In genomic region chr7:25219756-25220456, GRCm38 (mm10) we compare ENCODE assay signal across 8 mouse cellular contexts. TPM values are rescaled to one million over a fixed set of nuclear protein-coding genes. Genes with fewer than 3 reads are reported as not detected.
A peak's percentile ranks its signal among the peaks of the same experiment; 100 is the strongest.
DNase-seq lines count a peak whose midpoint lies in the region; ATAC-seq and TF ChIP-seq lines count a peak whose summit lies in the region.

No protein-coding gene starts in this region.

- H3K4me1 ChIP-seq in hindbrain, postnatal 0 days (ENCODE audit: insufficient read depth, low read length): peaks cover 17% of the 10 kb centered on the region

- H3K9me3 ChIP-seq in hindbrain, postnatal 0 days (ENCODE audit: low read length): no peaks in the 10 kb centered on the region

- H3K27ac ChIP-seq in hindbrain, postnatal 0 days: peak overlapping the region; percentile 84; the same call in 1 of the 2 replicates
- H3K27ac ChIP-seq in left cerebral cortex, adult 2 months: peak overlapping the region; percentile 86

- TF ChIP-seq CTCF in hindbrain, postnatal 0 days (IDR thresholded peaks at IDR 0.05; ENCODE audit: low read depth): no peak
- TF ChIP-seq CTCF in left cerebral cortex, adult 2 months (IDR thresholded peaks at IDR 0.05): no peak

- peaks cover 6% of the 10 kb centered on the region; the same call in 1 of the 2 replicates for H3K36me3 ChIP-seq in hindbrain, postnatal 0 days (ENCODE audit: insufficient read depth, low read length)

- ATAC-seq in hindbrain, postnatal 0 days: peak; percentile 66
- ATAC-seq in megakaryocyte, adult 5-6 weeks (ENCODE audit: poor library complexity, severe bottlenecking): peak; percentile 70

- no peaks in the 10 kb centered on the region for H3K27me3 ChIP-seq in hindbrain, postnatal 0 days (ENCODE audit: insufficient read depth, low read length)

- peak overlapping the region; percentile 61 for H3K4me3 ChIP-seq in hindbrain, postnatal 0 days (ENCODE audit: low read length)
- H3K4me3 ChIP-seq in left cerebral cortex, adult 2 months: peak overlapping the region; percentile 70

- peak overlapping the region; percentile 78 for H3K4me2 ChIP-seq in hindbrain, postnatal 0 days (ENCODE audit: low read depth, low read length)

- DNase-seq in WW6 (ENCODE audit: low read depth, low spot score): peak; percentile 91
- DNase-seq in cerebellum, postnatal 4 days (ENCODE audit: low spot score in 2 of 2): peak; percentile 77 to 86
- peak; percentile 98 for DNase-seq in gastrocnemius, adult 18-20 months (ENCODE audit: low spot score)
- peak; percentile 97 for DNase-seq in hindbrain, postnatal 0 days (ENCODE audit: low spot score)
- peak; percentile 94 for DNase-seq in left cerebral cortex, adult 2 months (ENCODE audit: extremely low spot score in 1 of 2, low spot score in 2 of 2)
- DNase-seq in right cerebral cortex, adult 2 months (ENCODE audit: low spot score in 2 of 2): peak; percentile 94 to 96
- peak; percentile 97 for DNase-seq in urinary bladder, postnatal 14 days (ENCODE audit: low spot score)

- 3% methylated on average over 31 of the region's 31 CpGs for WGBS in hindbrain, postnatal 0 days

- intact Hi-C loops in left cerebral cortex, adult 2 months (cut with DNase I): no loop called here

- peak overlapping the region; percentile 79 for H3K9ac ChIP-seq in hindbrain, postnatal 0 days (replicated peaks; ENCODE audit: low read length)

RNA-seq across cellular contexts. Expression of gene Dedd2, which starts 0.5 kb away (rescaled TPM):
- 1 to 10 TPM; 8.3 to 8.4 TPM for total RNA-seq in gastrocnemius, adult 18-20 months (2021)
- total RNA-seq in hindbrain, postnatal 0 days (2014; rRNA removed): 22.5 and 31.7 TPM in 2 replicates
- polyA plus RNA-seq in hindbrain, postnatal 0 days (2015; fragmentation: Nextera tagmentation; extraction: Ambion mirVana): 19.8 and 20.2 TPM in 2 replicates
- 10 to 100 TPM; 23.9 to 26.3 TPM for total RNA-seq in left cerebral cortex, adult 2 months (2021)
- total RNA-seq in megakaryocyte, adult 5-6 weeks (2015): 14.5 and 19.7 TPM in 2 replicates
- total RNA-seq in megakaryocyte, adult 5-6 weeks (2017): 17.8 and 18.8 TPM in 2 replicates

RNA-seq across cellular contexts. Expression of gene Zfp526, which starts 1.3 kb away (rescaled TPM):
- 1 to 10 TPM; 4.7 to 5.3 TPM for total RNA-seq in gastrocnemius, adult 18-20 months (2021)
- total RNA-seq in hindbrain, postnatal 0 days (2014; rRNA removed): 9.6 and 10.1 TPM in 2 replicates
- polyA plus RNA-seq in hindbrain, postnatal 0 days (2015; fragmentation: Nextera tagmentation; extraction: Ambion mirVana): 0.66 and 0.85 TPM in 2 replicates
- 10 to 100 TPM; 10.6 to 11.2 TPM for total RNA-seq in left cerebral cortex, adult 2 months (2021)
- 7.2 and 7.6 TPM in 2 replicates for total RNA-seq in megakaryocyte, adult 5-6 weeks (2015)
- total RNA-seq in megakaryocyte, adult 5-6 weeks (2017): 5.2 and 8.3 TPM in 2 replicates

RNA-seq across cellular contexts. Expression of gene Gsk3a, which starts 17.7 kb away (rescaled TPM):
- 10 to 100 TPM; 83.2 to 83.8 TPM for total RNA-seq in gastrocnemius, adult 18-20 months (2021)
- 151 and 160 TPM in 2 replicates for total RNA-seq in hindbrain, postnatal 0 days (2014; rRNA removed)
- 17.5 and 19.8 TPM in 2 replicates for polyA plus RNA-seq in hindbrain, postnatal 0 days (2015; fragmentation: Nextera tagmentation; extraction: Ambion mirVana)
- total RNA-seq in left cerebral cortex, adult 2 months (2021): 100 to 1,000 TPM; 215 to 220 TPM
- total RNA-seq in megakaryocyte, adult 5-6 weeks (2015): 90.1 and 90.2 TPM in 2 replicates
- 58.7 and 60.8 TPM in 2 replicates for total RNA-seq in megakaryocyte, adult 5-6 weeks (2017)

RNA-seq across cellular contexts. Expression of gene Erf, which starts 30.7 kb away (rescaled TPM):
- total RNA-seq in gastrocnemius, adult 18-20 months (2021): 1 to 10 TPM; 5.7 to 7.3 TPM
- 19.0 and 20.8 TPM in 2 replicates for total RNA-seq in hindbrain, postnatal 0 days (2014; rRNA removed)
- 3.0 and 3.7 TPM in 2 replicates for polyA plus RNA-seq in hindbrain, postnatal 0 days (2015; fragmentation: Nextera tagmentation; extraction: Ambion mirVana)
- 10 to 100 TPM; 61.5 to 68.2 TPM for total RNA-seq in left cerebral cortex, adult 2 months (2021)
- total RNA-seq in megakaryocyte, adult 5-6 weeks (2015): 4.9 and 6.5 TPM in 2 replicates
- 2.6 and 5.3 TPM in 2 replicates for total RNA-seq in megakaryocyte, adult 5-6 weeks (2017)

RNA-seq across cellular contexts. Expression of gene Pou2f2, which starts 40.4 kb away (rescaled TPM):
- total RNA-seq in gastrocnemius, adult 18-20 months (2021): under 1 TPM; 0.07 to 0.09 TPM
- 3.9 and 4.7 TPM in 2 replicates for total RNA-seq in hindbrain, postnatal 0 days (2014; rRNA removed)
- polyA plus RNA-seq in hindbrain, postnatal 0 days (2015; fragmentation: Nextera tagmentation; extraction: Ambion mirVana): 14.4 and 20.2 TPM in 2 replicates
- 10 to 100 TPM; 12.5 to 14.0 TPM for total RNA-seq in left cerebral cortex, adult 2 months (2021)
- total RNA-seq in megakaryocyte, adult 5-6 weeks (2015): 30.1 and 31.6 TPM in 2 replicates
- 5.2 and 6.1 TPM in 2 replicates for total RNA-seq in megakaryocyte, adult 5-6 weeks (2017)

Comparison
In these comparisons a context has a peak if more than half of its experiments do, and no peak if none do; other contexts are left out.
1. Peak in every context shown above with its lines: DNase-seq, ATAC-seq, H3K4me3 ChIP-seq and H3K27ac ChIP-seq.